Mouse (Mus musculus) forebrain, embryonic 15.5 days (tissue): ENCODE results near the gene Wfdc9. TPM values are rescaled to one million over a fixed set of nuclear protein-coding genes. Genes with fewer than 3 reads are reported as not detected.
A peak's percentile ranks its signal among the peaks of the same experiment; 100 is the strongest.

ENCODE experiments used
- ATAC-seq: fragments of 200-750 bp; cut with Nextera tagmentation; replicated peaks from 2 replicates; pipeline ENCODE4 v1.8.0; 2017; ENCODE audit warnings: mild to moderate bottlenecking, moderate TSS enrichment, moderate library complexity
- H3K27ac ChIP-seq: fragments of 300-500 bp; sonication (generic); replicated peaks from 2 replicates; pipeline ENCODE4 v1.5.1; 2015; ENCODE audit warnings: mild to moderate bottlenecking, inconsistent platforms
- H3K27me3 ChIP-seq: fragments of 300-500 bp; sonication (generic); 2 replicates; pipeline ENCODE4 v1.6.1; 2015; ENCODE audit warnings: inconsistent platforms
- H3K36me3 ChIP-seq: fragments of 300-500 bp; sonication (generic); 2 replicates; pipeline ENCODE4 v1.6.1; 2015; ENCODE audit warnings: mild to moderate bottlenecking, inconsistent platforms
- H3K4me1 ChIP-seq: fragments of 300-500 bp; sonication (generic); 2 replicates; pipeline ENCODE4 v1.6.1; 2015; ENCODE audit warnings: inconsistent platforms
- H3K4me2 ChIP-seq: fragments of 300-500 bp; sonication (generic); replicated peaks from 2 replicates; pipeline ENCODE4 v1.6.1; 2015; ENCODE audit warnings: mild to moderate bottlenecking, inconsistent platforms
- H3K4me3 ChIP-seq: fragments of 300-500 bp; sonication (generic); 2 replicates; pipeline ENCODE4 v1.5.1; 2015; ENCODE audit warnings: mild to moderate bottlenecking, inconsistent platforms
- H3K9ac ChIP-seq: fragments of 300-500 bp; sonication (generic); replicated peaks from 2 replicates; pipeline ENCODE4 v1.6.1; 2015; ENCODE audit warnings: mild to moderate bottlenecking, inconsistent platforms
- H3K9me3 ChIP-seq: fragments of 300-500 bp; sonication (generic); 2 replicates; pipeline ENCODE4 v1.6.1; 2016; ENCODE audit warnings: inconsistent platforms
- WGBS: fragments of 180-500 bp; shearing (Covaris S2); methylation state at CpG from one replicate; pipeline ENCODE4 v1.1.7; 2015; ENCODE audit warnings: mixed read lengths; 5-methylcytosine and 5-hydroxymethylcytosine counted together
- polyA plus RNA-seq: library from polyadenylated mRNA; unstranded; fragments of >200 nt; fragmentation: Nextera tagmentation; extraction: Ambion mirVana; gene quantifications from 2 replicates; pipeline ENCODE4 v1.2.1, GENCODE M21; 2015

Wfdc9 gene
- not detected in 2 replicates for polyA plus RNA-seq

- no peaks in the 10 kb centered on the region for H3K4me1 ChIP-seq
- WGBS = 83% methylated on average over 9 of the region's 9 CpGs
- H3K27me3 ChIP-seq = no peaks in the 10 kb centered on the region
- ATAC-seq = no peak
- no peak within 1 kb of the TSS for H3K9ac ChIP-seq
- no peak within 1 kb of the TSS for H3K4me3 ChIP-seq
- no peak within 1 kb of the TSS for H3K27ac ChIP-seq
- no peaks in the 10 kb centered on the region for H3K9me3 ChIP-seq
- no peaks in the 10 kb centered on the region for H3K36me3 ChIP-seq
- no peak within 1 kb of the TSS for H3K4me2 ChIP-seq
These were observed at the start of gene Wfdc9 for GRCm38 (mm10) chr2:164656483-164656882. Gene Wfdc9, minus strand, starts transcription at chr2:164656583.

- Histone ChIP-seq H3K27ac (no peak overlapping the region), H3K36me3 (no peaks in the 10 kb centered on the region), H3K9me3 (no peaks in the 10 kb centered on the region), H3K9ac (no peak overlapping the region), H3K4me3 (no peak overlapping the region), H3K4me1 (no peaks in the 10 kb centered on the region), H3K4me2 (no peak overlapping the region), H3K27me3 (no peaks in the 10 kb centered on the region)
- WGBS = 94% methylated on average over 14 of the region's 14 CpGs
- ATAC-seq = no peak
These were observed 49.6 kb upstream of the Wfdc9 start for GRCm38 (mm10) chr2:164705991-164706390.

GRCm38 (mm10) chr2:164705328-164705727, 48.9 kb upstream of the Wfdc9 start:
- no peak overlapping the region for H3K9ac ChIP-seq
- WGBS = 91% methylated on average over 6 of the region's 6 CpGs
- no peaks in the 10 kb centered on the region for H3K27me3 ChIP-seq
- H3K9me3 ChIP-seq = no peaks in the 10 kb centered on the region
- H3K4me1 ChIP-seq = no peaks in the 10 kb centered on the region
- no peak overlapping the region for H3K4me3 ChIP-seq
- ATAC-seq = no peak
- no peak overlapping the region for H3K27ac ChIP-seq
- no peak overlapping the region for H3K4me2 ChIP-seq
- H3K36me3 ChIP-seq = no peaks in the 10 kb centered on the region

GRCm38 (mm10) chr2:164704235-164704634, 47.9 kb upstream of the Wfdc9 start:
- WGBS = 79% methylated on average over 5 of the region's 5 CpGs
- H3K4me1 ChIP-seq = no peaks in the 10 kb centered on the region
- H3K27me3 ChIP-seq = no peaks in the 10 kb centered on the region
- no peak overlapping the region for H3K4me3 ChIP-seq
- no peak overlapping the region for H3K9ac ChIP-seq
- ATAC-seq = no peak
- H3K36me3 ChIP-seq = no peaks in the 10 kb centered on the region
- no peaks in the 10 kb centered on the region for H3K9me3 ChIP-seq
- H3K27ac ChIP-seq = no peak overlapping the region
- no peak overlapping the region for H3K4me2 ChIP-seq

GRCm38 (mm10) chr2:164701761-164702160, 45.4 kb upstream of the Wfdc9 start:
- Histone ChIP-seq H3K9me3 (no peaks in the 10 kb centered on the region), H3K27ac (no peak overlapping the region), H3K4me3 (no peak overlapping the region), H3K4me2 (no peak overlapping the region), H3K9ac (no peak overlapping the region), H3K4me1 (no peaks in the 10 kb centered on the region), H3K36me3 (no peaks in the 10 kb centered on the region), H3K27me3 (no peaks in the 10 kb centered on the region)
- WGBS = 93% methylated on average over 5 of the region's 5 CpGs
- ATAC-seq = no peak

- H3K9ac ChIP-seq = no peak overlapping the region
- H3K9me3 ChIP-seq = no peaks in the 10 kb centered on the region
- H3K4me3 ChIP-seq = no peak overlapping the region
- H3K4me1 ChIP-seq = no peaks in the 10 kb centered on the region
- WGBS = 83% methylated on average over 5 of the region's 5 CpGs
- H3K4me2 ChIP-seq = no peak overlapping the region
- no peak overlapping the region for H3K27ac ChIP-seq
- no peaks in the 10 kb centered on the region for H3K27me3 ChIP-seq
- no peak for ATAC-seq
- no peaks in the 10 kb centered on the region for H3K36me3 ChIP-seq
These were observed 44.6 kb upstream of the Wfdc9 start for GRCm38 (mm10) chr2:164700959-164701358.

GRCm38 (mm10) chr2:164698201-164698600, 41.8 kb upstream of the Wfdc9 start, which contains the start of gene Spint4:
Gene Spint4, plus strand, starts transcription at chr2:164698501.
- no peaks in the 10 kb centered on the region for H3K4me1 ChIP-seq
- H3K27ac ChIP-seq = no peak within 1 kb of the TSS
- H3K4me3 ChIP-seq = no peak within 1 kb of the TSS
- no peaks in the 10 kb centered on the region for H3K9me3 ChIP-seq
- no peaks in the 10 kb centered on the region for H3K27me3 ChIP-seq
- no peak for ATAC-seq
- H3K4me2 ChIP-seq = no peak within 1 kb of the TSS
- 76% methylated on average over 4 of the region's 4 CpGs for WGBS
- H3K9ac ChIP-seq = no peak within 1 kb of the TSS
- H3K36me3 ChIP-seq = no peaks in the 10 kb centered on the region

- H3K36me3 ChIP-seq = no peaks in the 10 kb centered on the region
- no peaks in the 10 kb centered on the region for H3K9me3 ChIP-seq
- H3K4me3 ChIP-seq = no peak within 1 kb of the TSS
- no peak within 1 kb of the TSS for H3K4me2 ChIP-seq
- no peak within 1 kb of the TSS for H3K27ac ChIP-seq
- H3K9ac ChIP-seq = no peak within 1 kb of the TSS
- no peaks in the 10 kb centered on the region for H3K4me1 ChIP-seq
- no peak for ATAC-seq
- H3K27me3 ChIP-seq = no peaks in the 10 kb centered on the region
- 67% methylated on average over 3 of the region's 3 CpGs for WGBS
These were observed 28.4 kb upstream of the Wfdc9 start, which contains the start of gene Wfdc13 for GRCm38 (mm10) chr2:164684807-164685206. Gene Wfdc13, plus strand, starts transcription at chr2:164685107.

GRCm38 (mm10) chr2:164679906-164680305, 23.5 kb upstream of the Wfdc9 start:
- Histone ChIP-seq H3K36me3 (no peaks in the 10 kb centered on the region), H3K4me1 (peaks cover 7% of the 10 kb centered on the region; the same call in 1 of the 2 replicates), H3K27me3 (no peaks in the 10 kb centered on the region), H3K27ac (no peak overlapping the region), H3K4me2 (no peak overlapping the region), H3K4me3 (no peak overlapping the region), H3K9me3 (no peaks in the 10 kb centered on the region), H3K9ac (no peak overlapping the region)
- no peak for ATAC-seq
- 71% methylated on average over 3 of the region's 3 CpGs for WGBS

GRCm38 (mm10) chr2:164678848-164679625, 22.7 kb upstream of the Wfdc9 start:
- peaks cover 7% of the 10 kb centered on the region; the same call in 1 of the 2 replicates for H3K4me1 ChIP-seq
- no peak overlapping the region for H3K27ac ChIP-seq
- H3K4me3 ChIP-seq = peak overlapping the region; percentile 32
- no peaks in the 10 kb centered on the region for H3K36me3 ChIP-seq
- H3K27me3 ChIP-seq = no peaks in the 10 kb centered on the region
- 24% methylated on average over 19 of the region's 19 CpGs for WGBS
- ATAC-seq = peak; percentile 64; the same call in 1 of the 2 replicates
- H3K4me2 ChIP-seq = peak overlapping the region; percentile 43
- H3K9ac ChIP-seq = no peak overlapping the region
- no peaks in the 10 kb centered on the region for H3K9me3 ChIP-seq

- no peak for ATAC-seq
- no peak overlapping the region for H3K9ac ChIP-seq
- H3K4me2 ChIP-seq = no peak overlapping the region
- no peak overlapping the region for H3K4me3 ChIP-seq
- H3K4me1 ChIP-seq = peaks cover 7% of the 10 kb centered on the region; the same call in 1 of the 2 replicates
- no peak overlapping the region for H3K27ac ChIP-seq
- H3K36me3 ChIP-seq = no peaks in the 10 kb centered on the region
- no peaks in the 10 kb centered on the region for H3K27me3 ChIP-seq
- H3K9me3 ChIP-seq = no peaks in the 10 kb centered on the region
- WGBS = 87% methylated on average over 16 of the region's 16 CpGs
These were observed 20.7 kb upstream of the Wfdc9 start for GRCm38 (mm10) chr2:164676916-164677685.

GRCm38 (mm10) chr2:164676103-164676502, 19.7 kb upstream of the Wfdc9 start:
- Histone ChIP-seq H3K36me3 (no peaks in the 10 kb centered on the region), H3K9ac (no peak overlapping the region), H3K4me3 (no peak overlapping the region), H3K4me1 (peaks cover 7% of the 10 kb centered on the region; the same call in 1 of the 2 replicates), H3K4me2 (no peak overlapping the region), H3K27ac (no peak overlapping the region), H3K27me3 (no peaks in the 10 kb centered on the region), H3K9me3 (no peaks in the 10 kb centered on the region)
- 80% methylated on average over 7 of the region's 7 CpGs for WGBS
- ATAC-seq = no peak
